Mouse (Mus musculus) limb, embryonic 11.5 days (tissue): ENCODE results near the gene Stxbp3. TPM values are rescaled to one million over a fixed set of nuclear protein-coding genes. Genes with fewer than 3 reads are reported as not detected.

Experiments
- ATAC-seq: fragments of 200-750 bp; cut with Nextera tagmentation; 2 replicates; pipeline ENCODE4 v1.8.0; 2017; ENCODE audit warnings: low read depth; ENCODE audit not compliant: insufficient number of reproducible peaks, low FRiP score, low TSS enrichment
- DNase-seq: peaks from one replicate; pipeline ENCODE4 v3.0.0-alpha.2; 2015; ENCODE audit warnings: low spot score
- H3K27ac ChIP-seq: fragments of 300-500 bp; sonication (generic); replicated peaks from 2 replicates; pipeline ENCODE4 v1.5.1; 2014; ENCODE audit warnings: low read depth, mild to moderate bottlenecking, low read length
- H3K27me3 ChIP-seq: fragments of 300-500 bp; sonication (generic); 2 replicates; pipeline ENCODE4 v1.6.1; 2014; ENCODE audit warnings: mild to moderate bottlenecking, low read length, mixed read lengths; ENCODE audit not compliant: control insufficient read depth, insufficient read depth
- H3K36me3 ChIP-seq: fragments of 300-500 bp; sonication (generic); 2 replicates; pipeline ENCODE4 v1.6.1; 2014; ENCODE audit warnings: mild to moderate bottlenecking, low read length, moderate library complexity, mixed read lengths; ENCODE audit not compliant: control insufficient read depth, insufficient read depth
- H3K4me1 ChIP-seq: fragments of 300-500 bp; sonication (generic); 2 replicates; pipeline ENCODE4 v1.6.1; 2014; ENCODE audit warnings: low read length, mixed read lengths; ENCODE audit not compliant: control insufficient read depth, insufficient read depth
- H3K4me2 ChIP-seq: fragments of 300-500 bp; sonication (generic); 2 replicates; pipeline ENCODE4 v1.6.1; 2014; ENCODE audit warnings: low read depth, mild to moderate bottlenecking, moderate library complexity; ENCODE audit not compliant: severe bottlenecking
- H3K4me3 ChIP-seq: fragments of 300-500 bp; sonication (generic); 2 replicates; pipeline ENCODE4 v1.5.1; 2014; ENCODE audit warnings: low read depth, low read length
- H3K9ac ChIP-seq: fragments of 300-500 bp; sonication (generic); 2 replicates; pipeline ENCODE4 v1.6.1; 2014; ENCODE audit warnings: mild to moderate bottlenecking, low read length
- H3K9me3 ChIP-seq: fragments of 300-500 bp; sonication (generic); 2 replicates; pipeline ENCODE4 v1.6.1; 2016; ENCODE audit warnings: low read length; ENCODE audit not compliant: control insufficient read depth
- WGBS: fragments of 180-500 bp; shearing (Covaris S2); extraction: QIAGEN DNeasy Blood & Tissue Kit; methylation state at CpG from one replicate; pipeline ENCODE4 v1.1.7; 2014; 5-methylcytosine and 5-hydroxymethylcytosine counted together
- polyA plus RNA-seq: library from polyadenylated mRNA; unstranded; fragments of >200 nt; fragmentation: Nextera tagmentation; extraction: Ambion mirVana; gene quantifications from 2 replicates; pipeline ENCODE4 v1.2.1, GENCODE M21; 2014

Stxbp3 gene
- polyA plus RNA-seq, 1 experiment from 2014 or later, result 27.0 TPM

DNA sequence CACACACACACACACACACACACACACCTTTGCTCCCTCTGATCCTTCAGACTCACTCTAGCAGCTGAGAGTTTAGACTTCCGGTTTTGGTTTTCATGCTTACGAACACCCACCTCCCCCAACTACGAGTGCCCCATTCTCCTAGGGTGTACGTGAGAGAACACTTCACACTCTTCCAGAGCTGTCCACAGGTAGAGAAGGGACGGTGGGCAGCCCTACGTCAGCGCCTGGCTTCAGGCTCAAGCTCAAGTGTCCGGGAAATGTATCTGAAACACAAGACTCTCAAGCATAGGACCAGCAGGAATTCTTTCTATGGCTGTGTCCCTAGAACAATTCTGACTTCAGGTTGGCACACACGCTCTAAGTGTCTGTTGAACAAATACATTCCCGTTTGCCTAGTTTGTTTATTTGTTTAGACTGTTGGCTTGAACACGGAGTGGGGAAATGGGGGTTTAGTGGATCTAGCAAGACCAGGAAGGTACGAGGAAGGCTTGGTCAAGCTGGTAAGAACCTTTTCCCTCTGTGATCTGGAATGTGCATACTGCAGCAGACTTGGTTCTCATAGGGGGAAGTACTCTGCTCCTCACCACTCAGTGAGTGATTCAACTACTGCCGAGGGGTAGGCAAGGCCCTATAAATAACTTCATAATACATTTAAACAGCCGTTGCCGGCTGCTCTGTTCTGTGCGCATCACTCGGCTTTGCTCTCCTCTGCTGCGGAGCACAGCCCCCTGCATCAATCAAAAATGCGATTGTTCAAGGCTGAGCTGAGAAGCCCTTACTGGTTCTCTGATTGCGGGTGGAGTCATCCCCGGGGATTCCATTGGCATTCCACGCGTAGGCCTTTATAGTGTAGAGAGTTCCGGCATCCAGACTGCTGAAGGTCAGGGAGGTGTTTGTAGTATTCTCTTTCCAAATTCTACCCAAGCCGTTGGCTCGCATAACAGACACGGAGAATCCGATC lies 40.5 kb upstream of the Stxbp3 start:
- Histone ChIP-seq H3K9me3 (no peaks in the 10 kb centered on the region), H3K36me3 (no peaks in the 10 kb centered on the region), H3K4me1 (no peaks in the 10 kb centered on the region), H3K4me2 (no peak overlapping the region), H3K9ac (no peak overlapping the region), H3K27ac (no peak overlapping the region), H3K27me3 (no peaks in the 10 kb centered on the region), H3K4me3 (no peak overlapping the region)
- ATAC-seq (0 out of 2 replicates have a peak, but pooled peaks have one; percentile 70), DNase-seq (no peak)
- WGBS, result 67% methylated on average over 28 of the region's 28 CpGs

DNA sequence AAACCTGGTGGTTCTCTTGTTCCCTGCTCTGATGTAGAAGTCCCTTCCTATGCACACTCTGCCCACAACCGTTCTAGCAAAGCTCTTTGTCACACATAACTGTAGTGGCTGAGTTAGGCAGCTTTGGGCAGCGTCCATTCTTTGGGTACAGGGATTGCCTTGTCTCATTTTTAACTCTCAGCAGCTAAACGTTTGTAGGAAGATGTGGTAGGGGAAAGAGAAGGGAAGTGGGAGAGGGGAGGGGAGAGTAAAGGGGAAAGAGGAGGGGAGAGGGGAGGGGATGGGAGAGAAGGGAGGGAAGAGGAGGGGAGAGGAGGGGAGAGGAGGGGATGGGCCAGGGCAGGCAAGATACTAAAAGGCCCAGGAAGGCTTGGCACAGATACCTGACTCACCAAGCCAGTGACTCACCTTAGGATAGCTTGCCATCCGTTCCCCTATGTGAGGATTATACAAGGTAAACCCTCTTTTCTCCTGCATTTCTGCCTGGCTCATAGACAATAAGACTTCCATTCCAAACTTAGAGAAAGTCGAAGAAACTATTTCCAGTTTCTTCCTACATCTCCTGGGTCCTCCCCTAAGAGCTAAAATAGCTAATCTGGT lies 39.6 kb upstream of the Stxbp3 start:
- Histone ChIP-seq H3K27me3 (no peaks in the 10 kb centered on the region), H3K4me2 (no peak overlapping the region), H3K9ac (no peak overlapping the region), H3K4me1 (no peaks in the 10 kb centered on the region), H3K4me3 (no peak overlapping the region), H3K9me3 (no peaks in the 10 kb centered on the region), H3K27ac (no peak overlapping the region), H3K36me3 (no peaks in the 10 kb centered on the region)
- no peak for ATAC-seq
- 69% methylated on average over 5 of the region's 5 CpGs for WGBS
- DNase-seq, result no peak

- H3K4me1 ChIP-seq, result no peaks in the 10 kb centered on the region
- no peak overlapping the region for H3K27ac ChIP-seq
- ATAC-seq (no peak), DNase-seq (no peak)
- no peaks in the 10 kb centered on the region for H3K36me3 ChIP-seq
- WGBS, result 80% methylated on average over 2 of the region's 2 CpGs
- no peak overlapping the region for H3K4me2 ChIP-seq
- H3K9me3 ChIP-seq, result no peaks in the 10 kb centered on the region
- no peaks in the 10 kb centered on the region for H3K27me3 ChIP-seq
- H3K9ac ChIP-seq, result no peak overlapping the region
- no peak overlapping the region for H3K4me3 ChIP-seq
These were observed 38.8 kb upstream of the Stxbp3 start for GRCm38 (mm10) chr3:108879129-108879528.

DNA sequence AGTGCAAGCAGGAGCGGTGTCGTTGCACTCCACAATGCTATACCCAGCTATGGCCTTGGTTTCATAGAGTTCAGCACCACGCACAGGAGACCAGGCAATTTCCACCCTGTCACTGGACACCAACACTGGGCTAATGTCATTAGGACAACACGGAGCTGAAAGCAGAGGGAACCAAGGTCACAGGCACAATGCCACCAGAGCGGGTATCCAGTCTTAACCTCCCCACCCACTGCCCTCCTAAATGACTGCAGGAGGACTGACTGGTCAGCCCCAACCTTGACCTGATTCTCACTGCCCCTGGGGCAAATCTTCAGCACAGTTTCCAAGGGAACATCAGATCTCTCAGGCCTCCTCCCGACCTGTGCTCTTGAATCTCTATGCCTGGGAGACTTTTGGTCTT lies 30.3 kb upstream of the Stxbp3 start:
- H3K27ac ChIP-seq, result no peak overlapping the region
- no peak overlapping the region for H3K9ac ChIP-seq
- DNase-seq, result no peak
- H3K27me3 ChIP-seq, result no peaks in the 10 kb centered on the region
- no peaks in the 10 kb centered on the region for H3K9me3 ChIP-seq
- no peaks in the 10 kb centered on the region for H3K4me1 ChIP-seq
- H3K4me3 ChIP-seq, result no peak overlapping the region
- 80% methylated on average over 6 of the region's 6 CpGs for WGBS
- H3K4me2 ChIP-seq, result no peak overlapping the region
- no peak for ATAC-seq
- no peaks in the 10 kb centered on the region for H3K36me3 ChIP-seq

DNA sequence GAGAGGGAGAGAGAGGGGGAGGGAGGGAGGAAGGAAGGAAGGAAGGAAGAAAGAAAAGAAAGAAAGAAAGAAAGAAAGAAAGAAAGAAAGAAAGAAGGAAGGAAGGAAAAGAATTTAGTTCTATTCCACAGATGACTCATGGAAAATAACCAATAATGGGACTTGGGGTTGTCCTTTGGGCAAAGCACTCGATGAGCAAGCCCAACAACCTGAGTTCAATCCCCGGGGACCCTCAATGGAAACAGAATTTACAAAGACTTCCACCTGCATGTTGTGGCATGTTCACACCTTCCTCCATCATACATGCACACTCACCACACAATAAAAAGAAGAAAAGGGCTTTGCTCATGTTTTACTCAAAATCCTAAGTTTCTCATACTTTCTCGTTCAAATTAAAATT lies 27.1 kb upstream of the Stxbp3 start:
- H3K4me3 ChIP-seq, result no peak overlapping the region
- H3K9me3 ChIP-seq, result no peaks in the 10 kb centered on the region
- no peak for ATAC-seq
- H3K4me2 ChIP-seq, result no peak overlapping the region
- no peak overlapping the region for H3K9ac ChIP-seq
- H3K36me3 ChIP-seq, result no peaks in the 10 kb centered on the region
- no peak overlapping the region for H3K27ac ChIP-seq
- H3K27me3 ChIP-seq, result no peaks in the 10 kb centered on the region
- H3K4me1 ChIP-seq, result no peaks in the 10 kb centered on the region
- WGBS, result 92% methylated on average over 3 of the region's 3 CpGs
- no peak for DNase-seq

DNA sequence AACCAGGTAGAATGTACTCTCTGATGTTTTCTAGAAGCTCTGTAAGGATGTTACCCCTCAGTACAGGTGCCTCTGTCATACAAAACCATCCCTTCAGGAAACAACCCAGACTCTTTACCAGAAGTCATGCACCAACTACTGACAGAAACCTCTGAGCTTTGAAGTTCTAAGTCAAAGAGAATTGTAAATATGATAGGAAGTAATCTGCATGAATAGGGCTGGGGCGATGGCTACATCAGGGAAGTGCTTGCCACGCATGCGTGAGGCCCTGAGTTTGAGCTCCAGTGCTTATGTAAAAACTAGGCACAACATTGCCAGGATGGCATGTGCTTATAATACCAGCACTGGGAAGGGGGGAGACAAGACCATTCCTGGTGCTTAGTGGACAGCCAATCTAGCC lies 25.4 kb upstream of the Stxbp3 start:
- Histone ChIP-seq H3K4me3 (no peak overlapping the region), H3K27me3 (no peaks in the 10 kb centered on the region), H3K4me1 (no peaks in the 10 kb centered on the region), H3K9me3 (no peaks in the 10 kb centered on the region), H3K27ac (no peak overlapping the region), H3K9ac (no peak overlapping the region), H3K4me2 (no peak overlapping the region), H3K36me3 (no peaks in the 10 kb centered on the region)
- no peak for DNase-seq
- WGBS, result 98% methylated on average over 3 of the region's 3 CpGs
- ATAC-seq, result no peak

DNA sequence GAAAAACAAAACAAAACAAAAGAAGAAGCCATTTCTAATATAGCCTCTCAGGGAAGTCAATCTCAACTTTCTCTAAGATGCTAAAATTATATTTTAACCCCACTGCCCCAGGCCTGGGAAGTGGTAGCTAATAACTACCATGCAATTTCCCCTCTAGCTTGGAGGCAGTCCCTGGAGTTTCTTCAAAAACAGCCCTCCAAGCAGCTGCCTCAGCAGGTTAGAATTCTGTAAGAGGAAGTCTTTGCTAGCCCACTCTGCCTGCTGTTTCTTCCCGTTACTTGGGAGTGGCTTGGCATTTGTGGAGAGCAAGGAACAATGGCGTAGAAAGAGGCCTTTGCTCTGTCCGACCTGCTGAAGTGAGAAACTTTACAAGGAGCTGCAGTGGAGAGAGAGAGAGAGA lies 24.8 kb upstream of the Stxbp3 start:
- H3K9ac ChIP-seq, result no peak overlapping the region
- no peak overlapping the region for H3K4me3 ChIP-seq
- 54% methylated on average over 3 of the region's 3 CpGs for WGBS
- H3K27ac ChIP-seq, result no peak overlapping the region
- DNase-seq, result no peak
- no peaks in the 10 kb centered on the region for H3K9me3 ChIP-seq
- no peak overlapping the region for H3K4me2 ChIP-seq
- ATAC-seq, result no peak
- H3K4me1 ChIP-seq, result no peaks in the 10 kb centered on the region
- no peaks in the 10 kb centered on the region for H3K27me3 ChIP-seq
- no peaks in the 10 kb centered on the region for H3K36me3 ChIP-seq

DNA sequence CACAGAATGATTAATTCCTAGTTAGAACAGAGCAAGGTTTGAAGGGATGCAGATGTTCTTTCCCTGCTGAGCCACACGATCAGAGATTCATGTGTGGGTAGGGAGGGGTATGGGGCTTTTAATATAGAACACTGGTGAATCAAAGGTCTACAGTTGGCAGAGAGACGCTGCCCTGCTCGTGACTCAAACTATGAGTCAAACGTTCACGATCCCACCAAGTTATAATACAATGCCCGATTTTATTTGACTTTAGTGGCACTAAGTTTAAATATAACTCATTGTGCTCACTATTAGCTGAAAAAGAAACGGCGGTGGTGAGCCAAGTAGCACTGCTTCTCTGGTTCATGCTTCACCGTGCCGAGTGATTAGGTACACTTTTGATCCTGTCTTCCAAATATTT lies 22.8 kb upstream of the Stxbp3 start:
- Histone ChIP-seq H3K36me3 (no peaks in the 10 kb centered on the region), H3K9me3 (no peaks in the 10 kb centered on the region), H3K27me3 (no peaks in the 10 kb centered on the region), H3K27ac (no peak overlapping the region), H3K9ac (no peak overlapping the region), H3K4me3 (no peak overlapping the region), H3K4me2 (no peak overlapping the region), H3K4me1 (0 out of 2 replicates have a peak, but pooled peaks cover 2% of the 10 kb centered on the region)
- 92% methylated on average over 10 of the region's 10 CpGs for WGBS
- ATAC-seq (no peak), DNase-seq (no peak)
